Mouse (Mus musculus): ENCODE measurements around the gene Tjp1. TPM values are rescaled to one million over a fixed set of nuclear protein-coding genes. Genes with fewer than 3 reads are reported as not detected.
A peak's percentile ranks its signal among the peaks of the same experiment; 100 is the strongest.

Gene Tjp1
- polyA plus RNA-seq, 1 experiment: 20.2 TPM

DNA sequence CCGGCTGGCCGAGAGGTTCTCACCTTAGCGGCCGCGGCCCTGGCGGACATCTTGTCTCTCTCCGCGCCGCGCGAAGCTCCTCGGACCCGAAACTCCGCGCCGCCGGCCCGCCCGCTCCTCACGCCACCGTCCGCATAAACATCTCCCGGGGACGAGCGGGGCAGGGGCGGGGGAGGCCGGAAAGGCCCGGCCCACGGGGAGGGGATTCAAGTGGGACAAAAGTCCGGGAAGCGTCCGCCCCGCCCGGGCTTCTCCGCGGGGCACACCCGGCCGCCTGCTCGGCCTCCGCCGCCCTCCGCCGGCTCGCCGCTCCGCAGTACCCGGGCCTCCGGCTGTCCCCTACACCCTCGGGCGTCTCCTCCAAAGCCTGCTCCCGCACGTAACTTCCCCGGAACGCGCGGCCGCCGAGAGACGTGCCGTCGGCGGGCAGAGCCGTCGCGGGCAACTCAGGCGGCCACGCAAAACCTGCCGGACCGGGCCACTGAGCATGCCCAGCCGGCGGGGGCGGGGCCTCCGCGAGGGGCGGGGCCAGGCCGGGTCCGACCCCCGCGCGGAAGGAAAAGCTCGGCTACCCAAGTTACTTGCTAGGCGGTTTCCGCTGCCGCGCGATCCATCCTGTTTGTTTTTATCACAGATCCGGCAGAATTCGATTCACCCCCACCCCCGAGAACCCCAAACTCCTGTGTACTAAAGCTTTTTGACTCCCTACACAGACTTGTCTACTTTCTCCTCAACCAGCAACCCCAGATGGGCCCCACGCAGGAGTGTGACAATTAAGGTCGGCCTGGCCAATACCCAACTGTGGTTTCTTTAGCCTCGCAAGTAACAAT is 156.6 kb downstream of the Tjp1 start:
- no peaks in the 10 kb centered on the region for H3K27me3 ChIP-seq (replicated peaks; ENCODE audit: control insufficient read depth, insufficient read depth, low read length)
- DNase-seq: peak; percentile 97
- peak; percentile 17 for TF ChIP-seq POLR2A (IDR thresholded peaks at IDR 0.05; ENCODE audit: low read depth, low read length)
- no peak for TF ChIP-seq CTCF (conservative IDR thresholded peaks at IDR 0.05; ENCODE audit: insufficient read depth, insufficient read length, low read depth, low read length)
- 1% methylated on average over 89 of the region's 92 CpGs for WGBS
- peak overlapping the region; percentile 96 for H3K27ac ChIP-seq (ENCODE audit: insufficient read depth, low read depth, low read length)
- peak overlapping the region; percentile 93 for H3K4me3 ChIP-seq (ENCODE audit: insufficient read depth, low read depth, low read length)
- H3K4me1 ChIP-seq (ENCODE audit: control insufficient read depth, insufficient read depth, low read length): peaks cover 16% of the 10 kb centered on the region; the same call in 1 of the 2 replicates
- H3K36me3 ChIP-seq (ENCODE audit: control insufficient read depth, insufficient read depth, low read length): no peaks in the 10 kb centered on the region

- DNase-seq: no peak
- no peaks in the 10 kb centered on the region for H3K36me3 ChIP-seq (ENCODE audit: control insufficient read depth, insufficient read depth, low read length)
- TF ChIP-seq CTCF (conservative IDR thresholded peaks at IDR 0.05; ENCODE audit: insufficient read depth, insufficient read length, low read depth, low read length) (no peak), POLR2A (IDR thresholded peaks at IDR 0.05; ENCODE audit: low read depth, low read length) (no peak)
- 2% methylated on average over 37 of the region's 46 CpGs for WGBS
- peak overlapping the region; percentile 93 for H3K4me3 ChIP-seq (ENCODE audit: insufficient read depth, low read depth, low read length)
- H3K27me3 ChIP-seq (replicated peaks; ENCODE audit: control insufficient read depth, insufficient read depth, low read length): no peaks in the 10 kb centered on the region
- no peak overlapping the region for H3K27ac ChIP-seq (ENCODE audit: insufficient read depth, low read depth, low read length)
- H3K4me1 ChIP-seq (ENCODE audit: control insufficient read depth, insufficient read depth, low read length): peaks cover 16% of the 10 kb centered on the region; the same call in 1 of the 2 replicates
These were observed 157.2 kb downstream of the Tjp1 start for GRCm38 (mm10) chr7:65370381-65370786.

DNA sequence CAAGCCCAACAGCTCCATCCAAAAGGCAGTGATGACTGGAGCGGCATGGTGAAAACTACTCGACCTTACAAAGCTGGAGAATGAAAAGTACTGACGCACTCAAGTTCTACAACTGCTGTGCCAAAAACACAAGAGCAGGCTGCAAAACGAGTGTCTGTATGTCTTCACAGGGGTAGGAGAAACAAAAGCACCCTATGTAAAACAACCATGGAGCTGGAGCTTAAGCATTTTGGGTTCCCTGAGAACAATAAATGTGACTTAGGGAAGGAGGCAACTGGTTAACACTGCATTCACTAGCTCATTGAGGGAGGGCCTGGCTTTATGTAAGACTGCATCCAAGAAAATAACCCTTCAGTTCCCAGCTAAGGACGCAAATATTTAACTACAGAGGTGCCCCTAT is 158.5 kb downstream of the Tjp1 start:
- DNase-seq: no peak
- WGBS: 5% methylated on average over 5 of the region's 5 CpGs
- peak overlapping the region; percentile 66 for H3K27ac ChIP-seq (ENCODE audit: insufficient read depth, low read depth, low read length)

GRCm38 (mm10) chr7:65367386-65368245 is 160.0 kb downstream of the Tjp1 start:
- Histone ChIP-seq H3K27me3 (replicated peaks; ENCODE audit: control insufficient read depth, insufficient read depth, low read length) (no peaks in the 10 kb centered on the region), H3K27ac (ENCODE audit: insufficient read depth, low read depth, low read length) (no peak overlapping the region), H3K36me3 (ENCODE audit: control insufficient read depth, insufficient read depth, low read length) (no peaks in the 10 kb centered on the region), H3K4me3 (ENCODE audit: insufficient read depth, low read depth, low read length) (0 out of 2 replicates have a peak overlapping the region, but pooled peaks have one; percentile 28), H3K4me1 (ENCODE audit: control insufficient read depth, insufficient read depth, low read length) (peaks cover 14% of the 10 kb centered on the region; the same call in 1 of the 2 replicates)
- DNase-seq: peak; percentile 24
- 46% methylated on average over 16 of the region's 16 CpGs for WGBS
- TF ChIP-seq POLR2A (IDR thresholded peaks at IDR 0.05; ENCODE audit: low read depth, low read length) (no peak), CTCF (conservative IDR thresholded peaks at IDR 0.05; ENCODE audit: insufficient read depth, insufficient read length, low read depth, low read length) (no peak)

More for the DNA sequence above, 158.5 kb downstream of the Tjp1 start:
- no peak for TF ChIP-seq POLR2A (IDR thresholded peaks at IDR 0.05; ENCODE audit: low read depth, low read length)
- no peak for TF ChIP-seq CTCF (conservative IDR thresholded peaks at IDR 0.05; ENCODE audit: insufficient read depth, insufficient read length, low read depth, low read length)
- Histone ChIP-seq H3K36me3 (ENCODE audit: control insufficient read depth, insufficient read depth, low read length) (no peaks in the 10 kb centered on the region), H3K27me3 (replicated peaks; ENCODE audit: control insufficient read depth, insufficient read depth, low read length) (no peaks in the 10 kb centered on the region), H3K4me3 (ENCODE audit: insufficient read depth, low read depth, low read length) (peak overlapping the region; percentile 53), H3K4me1 (ENCODE audit: control insufficient read depth, insufficient read depth, low read length) (peaks cover 13% of the 10 kb centered on the region; the same call in 1 of the 2 replicates)

DNA sequence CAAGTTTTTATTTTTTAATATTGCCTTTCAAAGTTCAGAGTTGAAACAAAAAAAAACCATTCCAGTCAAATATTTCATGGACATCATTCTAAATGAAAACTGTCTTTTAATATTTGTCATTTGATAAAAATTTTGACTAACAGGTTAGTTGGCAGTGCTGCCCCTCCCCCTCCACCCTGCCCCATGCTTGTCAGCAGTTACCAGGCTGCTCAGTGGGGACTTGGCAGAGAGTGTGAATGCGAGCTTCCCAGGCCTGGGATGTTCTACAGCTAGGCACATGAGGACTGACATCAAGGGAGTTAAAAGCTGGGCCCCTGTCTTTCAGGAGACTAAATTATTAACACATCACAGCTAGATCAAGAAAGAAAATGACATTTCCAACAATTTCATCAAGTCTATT is 161.4 kb downstream of the Tjp1 start:
- Histone ChIP-seq H3K4me1 (ENCODE audit: control insufficient read depth, insufficient read depth, low read length) (peaks cover 10% of the 10 kb centered on the region; the same call in 1 of the 2 replicates), H3K4me3 (ENCODE audit: insufficient read depth, low read depth, low read length) (no peak overlapping the region), H3K27ac (ENCODE audit: insufficient read depth, low read depth, low read length) (no peak overlapping the region), H3K27me3 (replicated peaks; ENCODE audit: control insufficient read depth, insufficient read depth, low read length) (no peaks in the 10 kb centered on the region), H3K36me3 (ENCODE audit: control insufficient read depth, insufficient read depth, low read length) (no peaks in the 10 kb centered on the region)
- DNase-seq: peak; percentile 38
- TF ChIP-seq CTCF (conservative IDR thresholded peaks at IDR 0.05; ENCODE audit: insufficient read depth, insufficient read length, low read depth, low read length): no peak
- TF ChIP-seq POLR2A (IDR thresholded peaks at IDR 0.05; ENCODE audit: low read depth, low read length): no peak
- WGBS: 15% methylated on average over 1 of the region's 1 CpGs

GRCm38 (mm10) chr7:65365560-65365959 is 162.0 kb downstream of the Tjp1 start:
- DNase-seq: no peak
- Histone ChIP-seq H3K36me3 (ENCODE audit: control insufficient read depth, insufficient read depth, low read length) (no peaks in the 10 kb centered on the region), H3K4me3 (ENCODE audit: insufficient read depth, low read depth, low read length) (no peak overlapping the region), H3K27ac (ENCODE audit: insufficient read depth, low read depth, low read length) (no peak overlapping the region), H3K4me1 (ENCODE audit: control insufficient read depth, insufficient read depth, low read length) (peaks cover 10% of the 10 kb centered on the region; the same call in 1 of the 2 replicates), H3K27me3 (replicated peaks; ENCODE audit: control insufficient read depth, insufficient read depth, low read length) (no peaks in the 10 kb centered on the region)
- TF ChIP-seq POLR2A (IDR thresholded peaks at IDR 0.05; ENCODE audit: low read depth, low read length) (no peak), CTCF (conservative IDR thresholded peaks at IDR 0.05; ENCODE audit: insufficient read depth, insufficient read length, low read depth, low read length) (no peak)
- 78% methylated on average over 4 of the region's 4 CpGs for WGBS
